Mouse (Mus musculus): Measurements from ENCODE around the gene Erp27. TPM values are rescaled to one million over a fixed set of nuclear protein-coding genes. Genes with fewer than 3 reads are reported as not detected.

The Erp27 gene
- polyA plus RNA-seq, 1 experiment from 2014 or later, result not detected

GRCm38 (mm10) chr6:136931246-136931645, 9.3 kb upstream of the Erp27 start:
- H3K27ac ChIP-seq (ENCODE audit: low read depth, low read length), result no peak overlapping the region

GRCm38 (mm10) chr6:136930677-136931076, 8.7 kb upstream of the Erp27 start:
- Histone ChIP-seq H3K36me3 (ENCODE audit: control insufficient read depth, insufficient read depth, low read length) (no peaks in the 10 kb centered on the region), H3K4me1 (ENCODE audit: control insufficient read depth, insufficient read depth, low read length) (no peaks in the 10 kb centered on the region), H3K27ac (ENCODE audit: low read depth, low read length) (no peak overlapping the region), H3K4me3 (ENCODE audit: low read depth, low read length) (no peak overlapping the region), H3K27me3 (ENCODE audit: control insufficient read depth, insufficient read depth, low read length) (no peaks in the 10 kb centered on the region), H3K4me2 (ENCODE audit: low read depth, low read length) (no peak overlapping the region), H3K9ac (replicated peaks; ENCODE audit: low read depth, low read length) (no peak overlapping the region), H3K9me3 (ENCODE audit: control insufficient read depth, low read length) (no peaks in the 10 kb centered on the region)
- 60% methylated on average over 12 of the region's 12 CpGs for WGBS
- ATAC-seq (ENCODE audit: low read depth), result no peak; the same call in 1 of the 2 replicates

More at GRCm38 (mm10) chr6:136931246-136931645, 9.3 kb upstream of the Erp27 start:
- Histone ChIP-seq H3K9ac (replicated peaks; ENCODE audit: low read depth, low read length) (no peak overlapping the region), H3K4me2 (ENCODE audit: low read depth, low read length) (no peak overlapping the region), H3K4me1 (ENCODE audit: control insufficient read depth, insufficient read depth, low read length) (no peaks in the 10 kb centered on the region), H3K4me3 (ENCODE audit: low read depth, low read length) (no peak overlapping the region), H3K36me3 (ENCODE audit: control insufficient read depth, insufficient read depth, low read length) (no peaks in the 10 kb centered on the region), H3K9me3 (ENCODE audit: control insufficient read depth, low read length) (no peaks in the 10 kb centered on the region), H3K27me3 (ENCODE audit: control insufficient read depth, insufficient read depth, low read length) (no peaks in the 10 kb centered on the region)
- ATAC-seq (ENCODE audit: low read depth), result no peak
- 85% methylated on average over 13 of the region's 13 CpGs for WGBS

- Histone ChIP-seq H3K4me2 (ENCODE audit: low read depth, low read length) (no peak overlapping the region), H3K4me1 (ENCODE audit: control insufficient read depth, insufficient read depth, low read length) (no peaks in the 10 kb centered on the region), H3K9me3 (ENCODE audit: control insufficient read depth, low read length) (no peaks in the 10 kb centered on the region), H3K27ac (ENCODE audit: low read depth, low read length) (no peak overlapping the region), H3K36me3 (ENCODE audit: control insufficient read depth, insufficient read depth, low read length) (no peaks in the 10 kb centered on the region), H3K9ac (replicated peaks; ENCODE audit: low read depth, low read length) (no peak overlapping the region), H3K27me3 (ENCODE audit: control insufficient read depth, insufficient read depth, low read length) (no peaks in the 10 kb centered on the region), H3K4me3 (ENCODE audit: low read depth, low read length) (no peak overlapping the region)
- WGBS, result 91% methylated on average over 1 of the region's 1 CpGs
- ATAC-seq (ENCODE audit: low read depth), result no peak
Measured at GRCm38 (mm10) chr6:136927626-136928025, 5.6 kb upstream of the Erp27 start.

- H3K4me2 ChIP-seq (ENCODE audit: low read depth, low read length), result no peak overlapping the region
- no peak for ATAC-seq (ENCODE audit: low read depth)
- H3K9me3 ChIP-seq (ENCODE audit: control insufficient read depth, low read length), result no peaks in the 10 kb centered on the region
- H3K27me3 ChIP-seq (ENCODE audit: control insufficient read depth, insufficient read depth, low read length), result no peaks in the 10 kb centered on the region
- no peaks in the 10 kb centered on the region for H3K4me1 ChIP-seq (ENCODE audit: control insufficient read depth, insufficient read depth, low read length)
- 81% methylated on average over 8 of the region's 8 CpGs for WGBS
- no peak overlapping the region for H3K4me3 ChIP-seq (ENCODE audit: low read depth, low read length)
- H3K9ac ChIP-seq (replicated peaks; ENCODE audit: low read depth, low read length), result no peak overlapping the region
- H3K36me3 ChIP-seq (ENCODE audit: control insufficient read depth, insufficient read depth, low read length), result no peaks in the 10 kb centered on the region
- no peak overlapping the region for H3K27ac ChIP-seq (ENCODE audit: low read depth, low read length)
Measured at GRCm38 (mm10) chr6:136925049-136925448, 3.1 kb upstream of the Erp27 start.

GRCm38 (mm10) chr6:136923532-136923931, 1.6 kb upstream of the Erp27 start, which contains the start of gene Pde6h:
TSS of gene Pde6h (plus strand) at chr6:136923832.
- 85% methylated on average over 8 of the region's 8 CpGs for WGBS

GRCm38 (mm10) chr6:136922871-136923270, 891 bp upstream of the Erp27 start:
- no peaks in the 10 kb centered on the region for H3K27me3 ChIP-seq (ENCODE audit: control insufficient read depth, insufficient read depth, low read length)
- no peaks in the 10 kb centered on the region for H3K9me3 ChIP-seq (ENCODE audit: control insufficient read depth, low read length)
- 85% methylated on average over 7 of the region's 7 CpGs for WGBS
- H3K36me3 ChIP-seq (ENCODE audit: control insufficient read depth, insufficient read depth, low read length), result no peaks in the 10 kb centered on the region
- H3K27ac ChIP-seq (ENCODE audit: low read depth, low read length), result no peak overlapping the region
- H3K4me1 ChIP-seq (ENCODE audit: control insufficient read depth, insufficient read depth, low read length), result no peaks in the 10 kb centered on the region
- H3K9ac ChIP-seq (replicated peaks; ENCODE audit: low read depth, low read length), result no peak overlapping the region
- H3K4me3 ChIP-seq (ENCODE audit: low read depth, low read length), result no peak overlapping the region
- ATAC-seq (ENCODE audit: low read depth), result no peak
- no peak overlapping the region for H3K4me2 ChIP-seq (ENCODE audit: low read depth, low read length)

More at GRCm38 (mm10) chr6:136923532-136923931, 1.6 kb upstream of the Erp27 start, which contains the start of gene Pde6h:
- no peak within 1 kb of the TSS for H3K27ac ChIP-seq (ENCODE audit: low read depth, low read length)
- H3K27me3 ChIP-seq (ENCODE audit: control insufficient read depth, insufficient read depth, low read length), result no peaks in the 10 kb centered on the region
- ATAC-seq (ENCODE audit: low read depth), result no peak
- no peaks in the 10 kb centered on the region for H3K9me3 ChIP-seq (ENCODE audit: control insufficient read depth, low read length)
- H3K9ac ChIP-seq (replicated peaks; ENCODE audit: low read depth, low read length), result no peak within 1 kb of the TSS
- no peaks in the 10 kb centered on the region for H3K4me1 ChIP-seq (ENCODE audit: control insufficient read depth, insufficient read depth, low read length)
- H3K4me2 ChIP-seq (ENCODE audit: low read depth, low read length), result no peak within 1 kb of the TSS
- H3K4me3 ChIP-seq (ENCODE audit: low read depth, low read length), result no peak within 1 kb of the TSS
- H3K36me3 ChIP-seq (ENCODE audit: control insufficient read depth, insufficient read depth, low read length), result no peaks in the 10 kb centered on the region

- H3K27ac ChIP-seq (ENCODE audit: low read depth, low read length), result no peak overlapping the region
- H3K9me3 ChIP-seq (ENCODE audit: control insufficient read depth, low read length), result no peaks in the 10 kb centered on the region
- no peaks in the 10 kb centered on the region for H3K27me3 ChIP-seq (ENCODE audit: control insufficient read depth, insufficient read depth, low read length)
- ATAC-seq (ENCODE audit: low read depth), result no peak
- no peak overlapping the region for H3K4me2 ChIP-seq (ENCODE audit: low read depth, low read length)
- no peak overlapping the region for H3K9ac ChIP-seq (replicated peaks; ENCODE audit: low read depth, low read length)
- H3K4me1 ChIP-seq (ENCODE audit: control insufficient read depth, insufficient read depth, low read length), result no peaks in the 10 kb centered on the region
- H3K36me3 ChIP-seq (ENCODE audit: control insufficient read depth, insufficient read depth, low read length), result no peaks in the 10 kb centered on the region
- 81% methylated on average over 7 of the region's 7 CpGs for WGBS
- no peak overlapping the region for H3K4me3 ChIP-seq (ENCODE audit: low read depth, low read length)
Measured at GRCm38 (mm10) chr6:136921601-136922000, 379 bp downstream of the Erp27 start.

GRCm38 (mm10) chr6:136920320-136921257, 1.4 kb downstream of the Erp27 start:
- no peaks in the 10 kb centered on the region for H3K4me1 ChIP-seq (ENCODE audit: control insufficient read depth, insufficient read depth, low read length)
- 47% methylated on average over 16 of the region's 16 CpGs for WGBS
- no peaks in the 10 kb centered on the region for H3K27me3 ChIP-seq (ENCODE audit: control insufficient read depth, insufficient read depth, low read length)
- H3K4me3 ChIP-seq (ENCODE audit: low read depth, low read length), result no peak overlapping the region
- H3K9me3 ChIP-seq (ENCODE audit: control insufficient read depth, low read length), result no peaks in the 10 kb centered on the region
- no peaks in the 10 kb centered on the region for H3K36me3 ChIP-seq (ENCODE audit: control insufficient read depth, insufficient read depth, low read length)
- H3K4me2 ChIP-seq (ENCODE audit: low read depth, low read length), result no peak overlapping the region
- ATAC-seq (ENCODE audit: low read depth), result 0 out of 2 replicates have a peak, but pooled peaks have one; percentile 34
- H3K9ac ChIP-seq (replicated peaks; ENCODE audit: low read depth, low read length), result no peak overlapping the region
- no peak overlapping the region for H3K27ac ChIP-seq (ENCODE audit: low read depth, low read length)

- no peak overlapping the region for H3K27ac ChIP-seq (ENCODE audit: low read depth, low read length)
- no peaks in the 10 kb centered on the region for H3K36me3 ChIP-seq (ENCODE audit: control insufficient read depth, insufficient read depth, low read length)
- no peak overlapping the region for H3K9ac ChIP-seq (replicated peaks; ENCODE audit: low read depth, low read length)
- H3K27me3 ChIP-seq (ENCODE audit: control insufficient read depth, insufficient read depth, low read length), result no peaks in the 10 kb centered on the region
- no peak overlapping the region for H3K4me3 ChIP-seq (ENCODE audit: low read depth, low read length)
- no peaks in the 10 kb centered on the region for H3K9me3 ChIP-seq (ENCODE audit: control insufficient read depth, low read length)
- H3K4me2 ChIP-seq (ENCODE audit: low read depth, low read length), result no peak overlapping the region
- WGBS, result 2% methylated on average over 2 of the region's 2 CpGs
- ATAC-seq (ENCODE audit: low read depth), result no peak
- peaks cover 3% of the 10 kb centered on the region; the same call in 1 of the 2 replicates for H3K4me1 ChIP-seq (ENCODE audit: control insufficient read depth, insufficient read depth, low read length)
Measured at GRCm38 (mm10) chr6:136917885-136918284, 4.1 kb downstream of the Erp27 start.

Data from neural tube, embryonic 14.5 days (tissue).